Mouse (Mus musculus) forebrain, embryonic 14.5 days (tissue): Measurements from ENCODE around the gene Syne2. TPM values are rescaled to one million over a fixed set of nuclear protein-coding genes. Genes with fewer than 3 reads are reported as not detected.

Source experiments
- ATAC-seq: fragments of 200-750 bp; cut with Nextera tagmentation; 2 replicates; pipeline ENCODE4 v1.8.0; 2017; ENCODE audit warnings: mild to moderate bottlenecking, moderate library complexity
- DNase-seq: peaks from one replicate; pipeline ENCODE4 v3.0.0-alpha.2; 2015; ENCODE audit warnings: low spot score
- H3K27ac ChIP-seq: fragments of 300-500 bp; sonication (generic); 2 replicates; pipeline ENCODE4 v1.5.1; 2014; ENCODE audit warnings: low read depth, mild to moderate bottlenecking, control low read depth, low read length, moderate library complexity
- H3K27me3 ChIP-seq: fragments of 300-500 bp; sonication (generic); replicated peaks from 2 replicates; pipeline ENCODE4 v1.6.1; 2014; ENCODE audit warnings: low read length, control low read depth, mixed read lengths; ENCODE audit not compliant: control insufficient read depth, insufficient read depth
- H3K36me3 ChIP-seq: fragments of 300-500 bp; sonication (generic); 2 replicates; pipeline ENCODE4 v1.6.1; 2014; ENCODE audit warnings: low read length, control low read depth; ENCODE audit not compliant: control insufficient read depth, insufficient read depth
- H3K4me1 ChIP-seq: fragments of 300-500 bp; sonication (generic); 2 replicates; pipeline ENCODE4 v1.6.1; 2014; ENCODE audit warnings: antibody characterized with exemption, low read length, control low read depth; ENCODE audit not compliant: control insufficient read depth, insufficient read depth
- H3K4me2 ChIP-seq: fragments of 300-500 bp; sonication (generic); 2 replicates; pipeline ENCODE4 v1.6.1; 2014; ENCODE audit warnings: mild to moderate bottlenecking, control low read depth, low read length
- H3K4me3 ChIP-seq: fragments of 300-500 bp; sonication (generic); 2 replicates; pipeline ENCODE4 v1.5.1; 2014; ENCODE audit warnings: low read depth, low read length, control low read depth
- H3K9ac ChIP-seq: fragments of 300-500 bp; sonication (generic); 2 replicates; pipeline ENCODE4 v1.6.1; 2014; ENCODE audit warnings: mild to moderate bottlenecking, low read length, control low read depth, moderate library complexity
- H3K9me3 ChIP-seq: fragments of 300-500 bp; sonication (generic); replicated peaks from 2 replicates; pipeline ENCODE4 v1.6.1; 2016; ENCODE audit warnings: low read length, control low read depth, mixed read lengths; ENCODE audit not compliant: control insufficient read depth
- WGBS: fragments of 180-500 bp; shearing (Covaris S2); extraction: QIAGEN DNeasy Blood & Tissue Kit; methylation state at CpG from one replicate; pipeline ENCODE4 v1.1.7; 2014; 5-methylcytosine and 5-hydroxymethylcytosine counted together
- polyA plus RNA-seq: library from polyadenylated mRNA; unstranded; fragments of >200 nt; fragmentation: Nextera tagmentation; extraction: Ambion mirVana; gene quantifications from 2 replicates; pipeline ENCODE4 v1.2.1, GENCODE M21; 2014

The Syne2 gene
- polyA plus RNA-seq, 1 experiment from 2014 or later = 62.0 TPM

DNA sequence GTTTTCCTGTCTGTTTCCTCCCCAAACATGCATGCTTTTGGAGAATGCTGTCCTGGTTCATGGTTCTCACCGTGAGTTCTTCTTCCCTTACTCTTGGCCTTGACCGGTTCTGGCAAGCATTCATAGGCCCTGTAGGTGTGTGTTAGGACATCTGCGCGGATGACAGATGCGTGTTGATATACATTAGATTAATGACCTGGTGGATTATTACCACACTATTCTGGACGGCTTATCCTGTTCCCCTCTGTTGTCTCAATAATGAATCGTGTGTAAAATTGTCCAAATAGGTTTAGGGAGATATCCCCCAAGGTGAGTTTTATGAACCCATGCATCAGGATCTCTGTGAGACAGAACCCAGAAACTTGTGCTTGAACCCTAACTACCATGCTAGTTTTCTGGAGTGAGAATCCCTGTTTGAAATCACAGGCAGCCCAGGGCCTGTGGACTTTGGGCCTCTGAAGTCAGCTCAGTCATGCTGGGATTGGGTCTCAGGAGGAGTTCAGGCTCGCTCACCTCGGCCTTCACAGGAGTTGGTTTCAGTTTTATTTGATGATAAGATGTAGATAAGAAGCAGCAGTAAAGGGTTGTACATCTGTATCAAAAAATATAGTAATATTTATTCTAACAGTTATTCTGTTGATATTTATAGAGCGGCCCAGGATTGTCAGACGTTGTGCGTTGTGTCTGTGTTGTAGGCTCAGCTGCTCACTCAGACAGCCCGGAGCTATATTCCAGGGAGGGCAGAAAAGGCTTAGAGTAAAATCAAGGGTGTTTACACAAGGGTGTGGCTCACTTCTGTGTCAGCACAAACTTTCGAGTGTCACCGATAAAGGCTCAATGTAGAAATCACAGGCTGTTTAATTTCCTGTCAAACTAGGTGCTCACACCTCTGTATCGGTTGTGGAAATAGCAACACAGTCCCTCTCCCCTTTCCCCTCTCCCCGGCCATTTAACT is 48.8 kb downstream of the Syne2 start:
- ATAC-seq = no peak

DNA sequence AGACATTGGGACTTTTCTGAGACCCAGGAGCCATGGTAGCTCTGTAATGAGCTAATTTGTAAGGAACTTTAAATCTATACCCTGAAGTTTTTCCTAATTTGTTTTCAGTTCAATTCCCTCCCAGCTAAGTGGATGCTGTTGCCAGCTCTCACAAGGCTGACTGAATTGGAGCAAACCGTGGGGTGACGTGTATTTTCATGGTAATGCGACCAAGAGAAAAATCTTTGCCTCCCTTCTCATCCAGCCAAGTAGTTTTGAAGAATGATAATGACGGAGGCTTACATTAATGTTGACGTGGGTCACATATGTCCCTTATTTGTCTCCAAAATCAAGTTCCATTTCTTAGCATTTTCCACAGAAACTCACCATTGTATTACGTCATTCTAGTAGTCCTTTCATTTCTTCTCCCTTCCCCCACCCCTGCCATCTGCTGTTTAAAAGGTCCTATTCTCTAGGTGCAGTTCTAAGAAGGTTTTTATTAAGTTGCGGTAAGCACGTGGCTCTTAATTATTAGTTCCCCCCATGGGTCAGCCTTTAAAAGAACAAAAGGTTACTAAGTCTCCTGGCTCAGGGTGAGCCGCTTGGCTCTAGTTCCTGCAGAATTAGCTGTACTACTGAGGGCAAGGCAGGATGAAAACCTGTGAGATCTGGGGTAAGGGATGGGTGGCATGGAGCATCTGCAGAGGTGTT is 55.8 kb downstream of the Syne2 start:
- Histone ChIP-seq H3K4me2 (peak overlapping the region; percentile 38), H3K36me3 (0 out of 2 replicates have a peak, but pooled peaks cover 3% of the 10 kb centered on the region), H3K4me3 (no peak overlapping the region), H3K9ac (peak overlapping the region; percentile 50; the same call in 1 of the 2 replicates), H3K27ac (peak overlapping the region; percentile 87), H3K27me3 (no peaks in the 10 kb centered on the region), H3K9me3 (no peaks in the 10 kb centered on the region), H3K4me1 (peaks cover 30% of the 10 kb centered on the region)
- 3% methylated on average over 9 of the region's 9 CpGs for WGBS
- peak; percentile 93 for DNase-seq
- peak; percentile 88 for ATAC-seq

More for the DNA sequence above, 48.8 kb downstream of the Syne2 start:
- 87% methylated on average over 17 of the region's 17 CpGs for WGBS
- Histone ChIP-seq H3K27ac (no peak overlapping the region), H3K4me2 (no peak overlapping the region), H3K36me3 (no peaks in the 10 kb centered on the region), H3K9me3 (no peaks in the 10 kb centered on the region), H3K27me3 (no peaks in the 10 kb centered on the region), H3K9ac (no peak overlapping the region), H3K4me3 (no peak overlapping the region), H3K4me1 (peaks cover 14% of the 10 kb centered on the region)
- no peak for DNase-seq

DNA sequence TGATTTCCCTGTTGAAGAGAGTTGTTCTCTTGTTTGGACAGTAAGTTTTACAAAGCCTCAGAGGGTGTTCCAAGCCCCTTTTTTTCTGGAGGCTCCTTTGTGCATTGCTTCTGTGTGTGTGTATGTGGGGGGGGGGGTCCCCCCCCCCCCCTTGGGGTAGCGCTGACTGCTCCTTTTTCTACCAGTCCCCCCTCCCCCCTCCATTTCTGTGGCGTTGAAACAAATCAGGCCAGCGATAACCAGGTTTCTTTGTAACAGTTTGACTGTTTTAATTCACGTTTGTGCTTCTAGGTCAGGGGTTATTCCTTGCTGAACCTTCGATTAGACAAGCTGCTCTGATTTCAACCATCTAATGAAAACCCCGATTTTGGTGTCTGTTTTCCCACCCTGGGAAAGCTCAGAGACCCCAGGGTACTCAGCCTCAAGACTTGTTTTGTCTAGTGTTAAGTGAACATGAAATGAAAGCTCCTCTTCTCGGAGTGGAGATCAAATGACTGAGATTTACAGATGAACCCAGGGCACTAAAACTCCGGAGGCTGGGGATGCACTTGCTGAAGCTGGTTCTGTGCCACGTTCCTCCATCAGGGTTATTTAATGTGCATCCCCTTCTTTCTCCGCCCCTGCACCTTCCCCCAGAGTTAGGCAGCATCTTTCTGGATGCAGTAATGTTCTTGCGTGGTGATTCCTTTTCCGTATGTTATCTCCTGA is 56.5 kb downstream of the Syne2 start:
- peak overlapping the region; percentile 50 for H3K9ac ChIP-seq
- WGBS = 8% methylated on average over 12 of the region's 12 CpGs
- no peak overlapping the region for H3K4me3 ChIP-seq
- H3K9me3 ChIP-seq = no peaks in the 10 kb centered on the region
- ATAC-seq = peak; percentile 61
- peaks cover 23% of the 10 kb centered on the region for H3K4me1 ChIP-seq
- H3K27me3 ChIP-seq = no peaks in the 10 kb centered on the region
- peak overlapping the region; percentile 87 for H3K27ac ChIP-seq
- peak overlapping the region; percentile 38 for H3K4me2 ChIP-seq
- peaks cover 3% of the 10 kb centered on the region; the same call in 1 of the 2 replicates for H3K36me3 ChIP-seq
- peak; percentile 72 for DNase-seq

DNA sequence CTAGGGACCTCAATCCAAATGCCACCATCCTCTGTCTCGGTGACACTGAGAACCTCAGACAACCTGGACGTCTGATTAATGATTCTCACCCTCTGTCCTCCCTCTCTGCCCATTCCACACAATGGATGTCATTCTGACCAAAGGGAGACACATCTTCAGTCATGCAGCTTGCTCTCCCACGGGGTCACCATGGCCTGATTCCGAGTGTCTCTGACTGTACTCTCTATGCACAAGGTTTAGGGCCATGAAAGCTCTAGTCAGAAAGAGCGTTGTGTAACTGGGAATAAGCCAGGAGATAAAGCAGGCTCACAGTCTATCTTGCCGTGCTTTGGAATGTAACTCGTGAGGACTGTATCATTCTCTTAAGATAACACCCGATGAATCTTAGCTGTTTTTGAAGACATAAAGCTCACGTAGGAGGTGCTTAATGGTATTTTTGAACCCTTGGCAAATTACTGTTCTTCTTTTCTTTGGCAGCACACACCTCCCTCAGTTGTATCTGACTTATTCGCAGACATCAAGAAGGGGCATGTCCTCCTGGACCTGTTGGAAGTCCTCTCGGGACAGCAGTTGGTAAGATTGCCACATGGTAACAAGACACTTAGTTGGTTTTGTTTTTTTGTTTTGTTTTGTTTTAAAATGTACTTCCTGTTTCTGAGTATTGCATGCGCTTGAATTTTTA is 61.8 kb downstream of the Syne2 start:
- Histone ChIP-seq H3K9ac (no peak overlapping the region), H3K4me1 (peaks cover 6% of the 10 kb centered on the region; the same call in 1 of the 2 replicates), H3K9me3 (no peaks in the 10 kb centered on the region), H3K4me3 (no peak overlapping the region), H3K27ac (no peak overlapping the region), H3K27me3 (no peaks in the 10 kb centered on the region), H3K4me2 (no peak overlapping the region), H3K36me3 (peaks cover 35% of the 10 kb centered on the region)
- 92% methylated on average over 12 of the region's 12 CpGs for WGBS
- ATAC-seq (no peak), DNase-seq (no peak)

DNA sequence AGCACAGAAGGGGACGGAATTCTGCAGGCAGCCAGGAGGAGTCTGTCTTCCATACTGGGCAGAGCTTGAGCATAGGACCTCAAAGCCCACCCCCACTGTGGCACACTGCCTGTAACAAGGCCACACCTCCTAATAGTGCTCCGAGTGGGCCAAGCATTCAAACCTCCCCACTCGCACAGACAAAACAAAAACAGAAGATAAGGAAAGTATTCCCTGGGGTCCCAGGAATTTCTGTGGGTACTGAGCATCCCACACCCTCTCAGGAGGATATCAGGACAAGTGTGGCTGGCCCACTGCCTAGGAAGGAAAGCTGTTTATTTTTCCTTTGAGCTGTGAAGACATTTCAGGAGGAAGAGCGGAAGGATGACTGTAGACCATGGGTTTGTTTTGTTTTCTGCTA is 63.6 kb downstream of the Syne2 start:
- Histone ChIP-seq H3K27ac (no peak overlapping the region), H3K36me3 (peaks cover 38% of the 10 kb centered on the region), H3K9ac (no peak overlapping the region), H3K4me1 (no peaks in the 10 kb centered on the region), H3K4me3 (no peak overlapping the region), H3K27me3 (no peaks in the 10 kb centered on the region), H3K4me2 (no peak overlapping the region), H3K9me3 (no peaks in the 10 kb centered on the region)
- 58% methylated on average over 4 of the region's 4 CpGs for WGBS
- ATAC-seq = no peak
- DNase-seq = no peak

DNA sequence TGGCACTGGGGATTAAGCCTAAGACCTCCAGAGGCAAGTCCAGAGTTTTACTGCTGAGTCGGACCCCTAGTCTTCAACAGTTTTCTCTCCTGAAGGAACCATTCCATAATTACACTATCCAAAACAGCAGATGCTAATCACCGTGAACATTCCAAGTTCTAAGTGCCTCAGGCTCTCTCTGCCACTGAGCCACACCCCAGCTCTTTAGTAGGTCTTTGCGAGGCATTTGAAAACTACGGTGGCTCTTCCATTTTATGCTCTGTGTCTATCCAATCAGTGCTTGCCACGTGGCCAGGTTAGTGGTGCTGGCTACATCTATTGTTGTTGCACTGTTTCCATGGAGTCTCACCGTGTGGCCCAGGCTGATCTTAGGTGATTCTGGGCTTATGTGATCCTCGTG is 68.2 kb downstream of the Syne2 start:
- Histone ChIP-seq H3K9me3 (no peaks in the 10 kb centered on the region), H3K9ac (no peak overlapping the region), H3K27ac (no peak overlapping the region), H3K4me2 (no peak overlapping the region), H3K36me3 (peaks cover 51% of the 10 kb centered on the region), H3K4me1 (no peaks in the 10 kb centered on the region), H3K4me3 (no peak overlapping the region), H3K27me3 (no peaks in the 10 kb centered on the region)
- no peak for DNase-seq
- ATAC-seq = no peak
- 75% methylated on average over 7 of the region's 7 CpGs for WGBS

DNA sequence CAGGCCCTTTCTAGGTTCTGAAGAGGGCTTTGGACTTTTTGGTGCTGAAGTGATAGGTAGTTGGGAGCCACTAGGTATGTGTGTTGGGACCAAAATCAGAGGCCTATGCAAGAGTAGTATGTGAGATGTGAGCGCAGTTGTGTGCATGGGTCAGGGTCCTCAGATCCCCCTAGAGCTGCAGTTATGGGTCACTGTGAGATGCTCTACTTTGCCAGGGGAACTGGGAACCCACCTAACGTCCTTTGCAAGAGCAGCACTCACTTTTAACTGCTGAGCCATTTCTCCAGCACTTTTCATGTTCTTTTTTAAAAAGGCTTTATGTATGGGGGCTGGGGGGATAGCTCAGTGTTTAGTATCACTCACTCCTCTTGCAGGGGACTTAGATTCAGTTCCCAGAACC is 69.0 kb downstream of the Syne2 start:
- Histone ChIP-seq H3K27ac (no peak overlapping the region), H3K4me2 (no peak overlapping the region), H3K9ac (no peak overlapping the region), H3K4me1 (no peaks in the 10 kb centered on the region), H3K4me3 (no peak overlapping the region), H3K36me3 (peaks cover 46% of the 10 kb centered on the region), H3K9me3 (no peaks in the 10 kb centered on the region), H3K27me3 (no peaks in the 10 kb centered on the region)
- DNase-seq = no peak
- WGBS = 92% methylated on average over 2 of the region's 2 CpGs
- ATAC-seq = no peak

DNA sequence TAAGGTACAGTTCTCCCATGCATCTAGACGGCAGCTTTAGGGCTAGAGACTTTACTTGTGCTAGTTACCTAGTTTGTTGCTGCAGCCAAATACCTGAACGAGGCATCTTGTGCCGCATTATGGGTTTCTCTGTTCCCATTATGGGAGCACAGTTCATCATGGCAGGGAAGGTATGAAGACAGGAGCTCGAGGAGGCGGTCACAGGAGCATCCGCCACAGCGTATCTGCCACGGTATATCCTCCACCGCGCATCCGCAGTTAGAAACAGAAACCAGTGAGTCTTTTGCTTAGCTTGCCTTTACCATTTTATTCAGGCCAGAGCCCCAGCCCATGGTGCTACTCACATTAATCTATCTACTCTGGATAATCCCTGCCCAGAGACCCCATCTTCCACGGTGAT is 70.8 kb downstream of the Syne2 start:
- no peak overlapping the region for H3K4me2 ChIP-seq
- no peaks in the 10 kb centered on the region for H3K9me3 ChIP-seq
- 97% methylated on average over 12 of the region's 12 CpGs for WGBS
- peaks cover 53% of the 10 kb centered on the region for H3K36me3 ChIP-seq
- ATAC-seq = no peak
- H3K9ac ChIP-seq = no peak overlapping the region
- no peaks in the 10 kb centered on the region for H3K27me3 ChIP-seq
- H3K4me3 ChIP-seq = no peak overlapping the region
- DNase-seq = no peak
- no peaks in the 10 kb centered on the region for H3K4me1 ChIP-seq
- H3K27ac ChIP-seq = no peak overlapping the region
